Mouse (Mus musculus): ENCODE results near the gene Olfr420. TPM values are rescaled to one million over a fixed set of nuclear protein-coding genes. Genes with fewer than 3 reads are reported as not detected.

Olfr420 gene
- not detected in 2 replicates for polyA plus RNA-seq (2015; fragmentation: Nextera tagmentation; extraction: Ambion mirVana)

GRCm38 (mm10) chr1:174155333-174155732 lies at the start of gene Olfr420:
Olfr420 (plus strand) TSS chr1:174155633.
- no peak for DNase-seq (ENCODE audit: low spot score)

GRCm38 (mm10) chr1:174121062-174121461 lies 34.4 kb upstream of the Olfr420 start, which contains the start of gene Olfr231:
Olfr231 (minus strand) TSS chr1:174121162.
- no peak for DNase-seq (ENCODE audit: low spot score)

GRCm38 (mm10) chr1:174131217-174131616 lies 24.2 kb upstream of the Olfr420 start, which contains the start of gene Olfr424:
Olfr424 (plus strand) TSS chr1:174131517.
- no peak for DNase-seq (ENCODE audit: low spot score)

- DNase-seq (ENCODE audit: low spot score), result no peak
These were observed 23.4 kb upstream of the Olfr420 start for GRCm38 (mm10) chr1:174131999-174132398.

- no peak for DNase-seq (ENCODE audit: low spot score)
These were observed 14.0 kb upstream of the Olfr420 start for GRCm38 (mm10) chr1:174141384-174141783.

- DNase-seq (ENCODE audit: low spot score), result no peak
These were observed 8.7 kb upstream of the Olfr420 start for GRCm38 (mm10) chr1:174146696-174147095.

- no peak for DNase-seq (ENCODE audit: low spot score)
These were observed 6.1 kb upstream of the Olfr420 start for GRCm38 (mm10) chr1:174149289-174149688.

- DNase-seq (ENCODE audit: low spot score), result no peak
These were observed 2.2 kb downstream of the Olfr420 start for GRCm38 (mm10) chr1:174157622-174158021.

GRCm38 (mm10) chr1:174158512-174158911 lies 3.1 kb downstream of the Olfr420 start:
- no peak for DNase-seq (ENCODE audit: low spot score)

GRCm38 (mm10) chr1:174159095-174159494 lies 3.7 kb downstream of the Olfr420 start:
- no peak for DNase-seq (ENCODE audit: low spot score)

GRCm38 (mm10) chr1:174169024-174169423 lies 13.6 kb downstream of the Olfr420 start:
- no peak for DNase-seq (ENCODE audit: low spot score)

- DNase-seq (ENCODE audit: low spot score), result no peak
These were observed 15.5 kb downstream of the Olfr420 start for GRCm38 (mm10) chr1:174170706-174171501.

- no peak for DNase-seq (ENCODE audit: low spot score)
These were observed 16.1 kb downstream of the Olfr420 start for GRCm38 (mm10) chr1:174171537-174171936.

- DNase-seq (ENCODE audit: low spot score), result no peak
These were observed 17.2 kb downstream of the Olfr420 start, which contains the start of gene Spta1 for GRCm38 (mm10) chr1:174172605-174173004. Spta1 (plus strand) TSS chr1:174172776.

GRCm38 (mm10) chr1:174204699-174205098 lies 49.3 kb downstream of the Olfr420 start:
- no peak for DNase-seq (ENCODE audit: low spot score)

Other genes starting within 250 kb of the Olfr420 start
- 7.8 and 9.3 TPM in 2 replicates for gene Ifi211, start 242.6 kb upstream of the Olfr420 start, polyA plus RNA-seq (2015; fragmentation: Nextera tagmentation; extraction: Ambion mirVana)
- gene Mndal, start 213.1 kb upstream of the Olfr420 start, polyA plus RNA-seq (2015; fragmentation: Nextera tagmentation; extraction: Ambion mirVana), result 79.6 and 80.1 TPM in 2 replicates
- 43.8 and 44.3 TPM in 2 replicates for gene Ifi203, start 213.0 kb upstream of the Olfr420 start, polyA plus RNA-seq (2015; fragmentation: Nextera tagmentation; extraction: Ambion mirVana)
- gene Ifi202b, start 172.9 kb upstream of the Olfr420 start, polyA plus RNA-seq (2015; fragmentation: Nextera tagmentation; extraction: Ambion mirVana), result 4.4 and 6.3 TPM in 2 replicates
- gene Ifi205, start 123.8 kb upstream of the Olfr420 start, polyA plus RNA-seq (2015; fragmentation: Nextera tagmentation; extraction: Ambion mirVana), result 10.2 and 10.4 TPM in 2 replicates
- 0.05 and 0.10 TPM in 2 replicates for gene Olfr433, start 114.9 kb upstream of the Olfr420 start, polyA plus RNA-seq (2015; fragmentation: Nextera tagmentation; extraction: Ambion mirVana)
- gene Olfr432, start 106.4 kb upstream of the Olfr420 start, polyA plus RNA-seq (2015; fragmentation: Nextera tagmentation; extraction: Ambion mirVana), result not detected in 2 replicates
- gene Olfr430, start 89.0 kb upstream of the Olfr420 start, polyA plus RNA-seq (2015; fragmentation: Nextera tagmentation; extraction: Ambion mirVana), result not detected in 2 replicates
- gene Olfr429, start 71.3 kb upstream of the Olfr420 start, polyA plus RNA-seq (2015; fragmentation: Nextera tagmentation; extraction: Ambion mirVana), result not detected in 2 replicates
- not detected in 2 replicates for gene Olfr427, start 58.7 kb upstream of the Olfr420 start, polyA plus RNA-seq (2015; fragmentation: Nextera tagmentation; extraction: Ambion mirVana)
- not detected in 2 replicates for gene Olfr231, start 34.5 kb upstream of the Olfr420 start, polyA plus RNA-seq (2015; fragmentation: Nextera tagmentation; extraction: Ambion mirVana)
- gene Olfr424, start 24.1 kb upstream of the Olfr420 start, polyA plus RNA-seq (2015; fragmentation: Nextera tagmentation; extraction: Ambion mirVana), result not detected in 2 replicates
- gene Spta1, start 17.1 kb downstream of the Olfr420 start, polyA plus RNA-seq (2015; fragmentation: Nextera tagmentation; extraction: Ambion mirVana), result 0.05 and 0.07 TPM in 2 replicates
- gene Olfr419, start 96.4 kb downstream of the Olfr420 start, polyA plus RNA-seq (2015; fragmentation: Nextera tagmentation; extraction: Ambion mirVana), result not detected in 2 replicates
- gene Mptx1, start 174.9 kb downstream of the Olfr420 start, polyA plus RNA-seq (2015; fragmentation: Nextera tagmentation; extraction: Ambion mirVana), result 0.18 TPM in 1 of 2 replicates, not detected in the other
- not detected in 2 replicates for gene Olfr417, start 209.5 kb downstream of the Olfr420 start, polyA plus RNA-seq (2015; fragmentation: Nextera tagmentation; extraction: Ambion mirVana)
- gene Olfr248, start 235.4 kb downstream of the Olfr420 start, polyA plus RNA-seq (2015; fragmentation: Nextera tagmentation; extraction: Ambion mirVana), result not detected in 2 replicates

Measured in thymus, postnatal 0 days (tissue).